20 mouse cellular contexts compared by ENCODE assay signal in the genomic region with DNA sequence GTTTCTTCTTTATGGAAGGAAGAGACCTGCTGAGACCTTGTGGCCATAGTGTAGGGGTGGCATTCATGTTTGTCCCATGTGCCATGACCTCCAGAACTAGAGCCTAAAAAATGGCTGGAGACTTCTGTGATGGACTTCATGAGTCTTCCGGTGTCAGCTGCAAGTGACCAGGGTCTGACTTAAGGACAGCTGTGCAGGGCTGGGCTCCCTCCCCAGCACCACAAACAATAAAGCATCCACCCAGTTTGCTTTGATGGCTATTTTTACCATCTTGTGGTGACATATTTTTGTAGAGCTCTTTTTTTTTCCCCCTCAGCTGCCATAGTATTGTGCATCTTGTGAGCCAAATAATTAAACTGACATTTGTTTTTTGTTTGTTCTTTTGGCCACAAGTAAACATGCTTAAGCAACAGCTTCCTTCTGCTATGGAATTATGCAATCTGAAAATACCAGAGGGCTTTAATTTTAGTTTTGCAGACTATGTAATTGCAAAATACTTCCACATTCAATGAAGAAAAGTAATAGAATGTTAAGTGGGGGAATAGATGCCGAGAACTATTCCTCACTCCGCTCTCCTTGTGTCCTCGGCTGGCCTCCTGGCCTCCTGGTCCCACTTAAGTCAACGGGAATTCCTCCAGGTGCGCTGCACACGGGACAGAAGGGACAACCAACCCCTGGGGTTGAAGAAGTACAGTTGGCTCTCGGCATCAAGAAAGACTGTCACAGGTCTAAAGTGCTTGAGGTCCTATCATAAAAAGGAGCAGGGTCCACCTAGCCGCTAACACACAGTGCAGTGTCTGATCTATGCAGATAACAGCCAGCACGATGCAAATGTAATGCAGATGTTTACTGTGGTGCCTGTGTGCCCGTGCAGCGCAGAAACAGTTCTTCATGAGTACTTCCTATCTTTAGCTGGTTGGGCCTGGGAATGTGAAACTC.
A peak's percentile ranks its signal among the peaks of the same experiment; 100 is the strongest.
DNase-seq lines count a peak whose midpoint lies in the region; ATAC-seq and TF ChIP-seq lines count a peak whose summit lies in the region.
"Had no signal": no experiment of that assay in that cellular context is flagged by ENCODE, and none has a peak within 500 bp of the region (broad histone marks: within the 10 kb centered on the region; RNA-seq: fewer than 3 reads in every experiment).

No protein-coding gene starts in this region.

- H3K4me2 ChIP-seq in embryonic facial prominence, embryonic 11.5 days (ENCODE audit: low read depth, low read length): no peak overlapping the region
- no peak overlapping the region for H3K4me2 ChIP-seq in embryonic facial prominence, embryonic 14.5 days (ENCODE audit: low read depth, low read length)
- H3K4me2 ChIP-seq: forebrain, embryonic 15.5 days; heart, embryonic 13.5 days; hindbrain, embryonic 14.5 days; liver, embryonic 13.5 days; midbrain, embryonic 12.5 days; neural tube, embryonic 12.5 days had no signal

- DNase-seq in embryonic facial prominence, embryonic 11.5 days (ENCODE audit: low spot score): peak; percentile 27
- DNase-seq in embryonic facial prominence, embryonic 10.5 days (ENCODE audit: low spot score): no peak
- DNase-seq in layer of hippocampus, adult 2 months (ENCODE audit: low spot score in 2 of 2): no peak
- DNase-seq in layer of hippocampus, adult 9-11 months: no peak
- DNase-seq in embryonic facial prominence, embryonic 14.5 days (ENCODE audit: low spot score): peak; percentile 37
- peak; percentile 16 for DNase-seq in lung, postnatal 25 days (ENCODE audit: low spot score)
- DNase-seq in frontal cortex, adult 2 months (ENCODE audit: extremely low spot score in 1 of 2, low spot score in 1 of 2): no peak
- no peak for DNase-seq in adrenal gland, adult (ENCODE audit: inconsistent age in 2 of 2, low spot score in 1 of 2)
- DNase-seq: adrenal gland, postnatal 25 days; cerebellum, adult 8-10 months; kidney, postnatal 25 days; liver, embryonic 13.5 days; spleen, adult 18-20 months; thymus, adult 2 months had no signal

- H3K4me1 ChIP-seq in embryonic facial prominence, embryonic 11.5 days (ENCODE audit: control insufficient read depth, insufficient read depth, low read length): no peaks in the 10 kb centered on the region
- peaks cover 23% of the 10 kb centered on the region for H3K4me1 ChIP-seq in embryonic facial prominence, embryonic 10.5 days
- H3K4me1 ChIP-seq in embryonic facial prominence, embryonic 14.5 days (ENCODE audit: control insufficient read depth, insufficient read depth, low read length): peaks cover 3% of the 10 kb centered on the region
- H3K4me1 ChIP-seq: forebrain, embryonic 15.5 days; liver, embryonic 13.5 days had no signal

- no peak for TF ChIP-seq CTCF in layer of hippocampus, adult 2 months (conservative IDR thresholded peaks at IDR 0.05)

- H3K4me3 ChIP-seq in embryonic facial prominence, embryonic 11.5 days (ENCODE audit: low read depth, low read length): no peak overlapping the region
- H3K4me3 ChIP-seq in embryonic facial prominence, embryonic 10.5 days: no peak overlapping the region
- no peak overlapping the region for H3K4me3 ChIP-seq in layer of hippocampus, adult 2 months
- H3K4me3 ChIP-seq in embryonic facial prominence, embryonic 14.5 days (ENCODE audit: low read depth, low read length): no peak overlapping the region
- H3K4me3 ChIP-seq: forebrain, embryonic 15.5 days; heart, embryonic 13.5 days; liver, embryonic 13.5 days; midbrain, embryonic 12.5 days; neural tube, embryonic 12.5 days had no signal

- no peak overlapping the region for H3K9ac ChIP-seq in embryonic facial prominence, embryonic 11.5 days (replicated peaks; ENCODE audit: low read length)
- no peak overlapping the region for H3K9ac ChIP-seq in embryonic facial prominence, embryonic 14.5 days (ENCODE audit: low read depth, low read length)
- H3K9ac ChIP-seq: forebrain, embryonic 15.5 days; heart, embryonic 13.5 days; hindbrain, embryonic 14.5 days; liver, embryonic 13.5 days; midbrain, embryonic 12.5 days; neural tube, embryonic 12.5 days had no signal

- no peak overlapping the region for H3K27ac ChIP-seq in embryonic facial prominence, embryonic 11.5 days (replicated peaks; ENCODE audit: low read depth, low read length)
- H3K27ac ChIP-seq in embryonic facial prominence, embryonic 10.5 days (replicated peaks): no peak overlapping the region
- H3K27ac ChIP-seq in layer of hippocampus, adult 2 months: peak overlapping the region; percentile 67; the same call in 1 of the 2 replicates
- H3K27ac ChIP-seq in embryonic facial prominence, embryonic 14.5 days (replicated peaks; ENCODE audit: low read depth, low read length): no peak overlapping the region; the same call in 1 of the 2 replicates
- H3K27ac ChIP-seq: forebrain, embryonic 15.5 days; heart, embryonic 13.5 days; hindbrain, embryonic 14.5 days; liver, embryonic 13.5 days; midbrain, embryonic 12.5 days; neural tube, embryonic 12.5 days had no signal

- H3K27me3 ChIP-seq in embryonic facial prominence, embryonic 11.5 days (ENCODE audit: control insufficient read depth, insufficient read depth, low read length): no peaks in the 10 kb centered on the region
- no peaks in the 10 kb centered on the region for H3K27me3 ChIP-seq in embryonic facial prominence, embryonic 10.5 days (replicated peaks; ENCODE audit: low read depth, poor library complexity, severe bottlenecking)
- no peaks in the 10 kb centered on the region for H3K27me3 ChIP-seq in embryonic facial prominence, embryonic 14.5 days (replicated peaks; ENCODE audit: control insufficient read depth, insufficient read depth, low read length)
- H3K27me3 ChIP-seq: forebrain, embryonic 15.5 days; heart, embryonic 13.5 days; liver, embryonic 13.5 days; midbrain, embryonic 12.5 days; neural tube, embryonic 12.5 days had no signal

- no peaks in the 10 kb centered on the region for H3K36me3 ChIP-seq in embryonic facial prominence, embryonic 11.5 days (replicated peaks; ENCODE audit: control insufficient read depth, insufficient read depth, low read depth, low read length)
- H3K36me3 ChIP-seq in embryonic facial prominence, embryonic 10.5 days (replicated peaks): 0 out of 2 replicates have a peak, but pooled peaks cover 10% of the 10 kb centered on the region
- H3K36me3 ChIP-seq in embryonic facial prominence, embryonic 14.5 days (ENCODE audit: control insufficient read depth, insufficient read depth, low read length): no peaks in the 10 kb centered on the region
- H3K36me3 ChIP-seq: forebrain, embryonic 15.5 days; heart, embryonic 13.5 days; liver, embryonic 13.5 days; neural tube, embryonic 12.5 days had no signal

- ATAC-seq in embryonic facial prominence, embryonic 11.5 days (replicated peaks; ENCODE audit: insufficient number of reproducible peaks, low FRiP score, low TSS enrichment, low read depth): no peak
- ATAC-seq in embryonic facial prominence, embryonic 14.5 days (ENCODE audit: low read depth): no peak
- ATAC-seq: activated CD4-positive, CD25-positive, alpha-beta regulatory T cell, adult 4 months; forebrain, embryonic 15.5 days had no signal

- WGBS in embryonic facial prominence, embryonic 11.5 days: 83% methylated on average over 12 of the region's 12 CpGs
- WGBS in embryonic facial prominence, embryonic 10.5 days: 89% methylated on average over 12 of the region's 12 CpGs
- 65% methylated on average over 12 of the region's 12 CpGs for WGBS in embryonic facial prominence, embryonic 14.5 days

- no peaks in the 10 kb centered on the region for H3K9me3 ChIP-seq in embryonic facial prominence, embryonic 11.5 days (replicated peaks; ENCODE audit: control insufficient read depth, low read length)
- no peaks in the 10 kb centered on the region for H3K9me3 ChIP-seq in embryonic facial prominence, embryonic 10.5 days
- H3K9me3 ChIP-seq in embryonic facial prominence, embryonic 14.5 days (ENCODE audit: control insufficient read depth, low read length): no peaks in the 10 kb centered on the region
- H3K9me3 ChIP-seq: forebrain, embryonic 15.5 days; heart, embryonic 13.5 days; liver, embryonic 13.5 days; midbrain, embryonic 12.5 days; neural tube, embryonic 12.5 days had no signal

Comparison
In these comparisons a context has a peak if more than half of its experiments do, and no peak if none do; other contexts are left out.
1. DNase-seq: peak in embryonic facial prominence, embryonic 11.5 days (single experiment), embryonic facial prominence, embryonic 14.5 days (single experiment) and lung, postnatal 25 days (single experiment); none in embryonic facial prominence, embryonic 10.5 days (single experiment), layer of hippocampus, adult 2 months (0 of 2), layer of hippocampus, adult 9-11 months (single experiment), frontal cortex, adult 2 months (0 of 2) and adrenal gland, adult (0 of 2).